Mouse (Mus musculus) brain, embryonic 14.5 days (tissue): ENCODE results near the gene Trappc10. TPM values are rescaled to one million over a fixed set of nuclear protein-coding genes. Genes with fewer than 3 reads are reported as not detected.
A peak's percentile ranks its signal among the peaks of the same experiment; 100 is the strongest.
"Not testable (repeated sequence)": the region's sequence is repeated elsewhere in the genome, so short reads cannot be mapped to it uniquely, and the experiment has no call there.

Experiments used
- DNase-seq: peaks from one replicate; pipeline ENCODE4 v3.0.0-alpha.2; 2011; ENCODE audit warnings: low read depth
- CTCF ChIP-seq: fragments of 200-500 bp; IDR thresholded peaks from 2 replicates; pipeline ENCODE4 v1.5.1; 2012; ENCODE audit warnings: inconsistent platforms, mild to moderate bottlenecking, moderate library complexity, borderline replicate concordance; ENCODE audit not compliant: insufficient read depth, insufficient read length; ENCODE audit errors: extremely low read depth
- POLR2A ChIP-seq: fragments of 200-500 bp; IDR thresholded peaks from 2 replicates; pipeline ENCODE4 v1.6.1; 2012; ENCODE audit warnings: mild to moderate bottlenecking, inconsistent platforms, borderline replicate concordance; ENCODE audit not compliant: poor library complexity, insufficient read depth, insufficient read length, severe bottlenecking; ENCODE audit errors: extremely low read depth
- polyA plus RNA-seq: library from polyadenylated mRNA; depleted of rRNA; stranded (reverse); fragments of >200 nt; gene quantifications from 2 replicates; pipeline ENCODE4 v1.2.3, GENCODE M21; 2012

Trappc10 gene
- polyA plus RNA-seq, 1 experiment: 65.5 TPM

DNA sequence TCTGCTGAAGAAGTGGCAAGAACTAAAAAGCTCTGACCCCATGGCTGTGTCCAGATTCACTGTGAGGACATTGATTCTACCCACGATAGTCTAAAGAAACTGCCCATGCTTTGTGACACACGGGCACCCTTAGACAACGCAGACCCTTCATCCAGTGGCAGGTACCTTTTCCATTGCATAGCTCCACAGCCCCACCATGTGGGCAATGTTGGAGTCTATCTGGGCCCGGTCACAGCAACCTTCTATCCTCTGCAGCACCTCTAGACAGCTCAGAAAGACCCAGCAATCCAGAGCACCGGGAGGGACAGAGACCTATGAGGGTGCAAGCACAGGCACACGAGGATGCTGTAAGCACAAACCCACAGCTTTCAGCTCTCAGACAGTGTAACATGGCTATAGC is 33.1 kb downstream of the Trappc10 start:
- DNase-seq: no peak

DNA sequence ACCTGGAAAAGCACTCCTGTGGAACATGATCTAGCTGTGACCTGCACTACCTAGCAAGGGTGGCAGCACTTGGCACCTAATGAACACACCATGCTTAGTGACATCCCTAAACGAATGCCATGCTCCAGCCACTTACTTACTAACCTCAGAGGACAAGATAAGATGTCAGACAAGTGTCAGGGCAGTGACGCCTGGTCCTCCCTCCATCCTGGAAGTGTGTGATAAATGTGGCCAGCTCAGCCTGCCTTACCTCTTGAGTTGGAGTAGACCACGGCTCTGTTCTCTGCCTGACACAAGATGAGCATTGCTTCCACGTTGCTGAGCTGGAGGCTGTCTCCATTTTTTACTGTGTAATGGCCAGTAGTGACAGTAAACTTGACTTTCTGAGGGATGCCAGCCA is 43.3 kb downstream of the Trappc10 start:
- DNase-seq: no peak
- TF ChIP-seq POLR2A: no peak
- TF ChIP-seq CTCF: no peak

More for the DNA sequence above, 33.1 kb downstream of the Trappc10 start:
- peak; percentile 48; the same call in 1 of the 2 replicates for TF ChIP-seq CTCF
- TF ChIP-seq POLR2A: no peak

DNA sequence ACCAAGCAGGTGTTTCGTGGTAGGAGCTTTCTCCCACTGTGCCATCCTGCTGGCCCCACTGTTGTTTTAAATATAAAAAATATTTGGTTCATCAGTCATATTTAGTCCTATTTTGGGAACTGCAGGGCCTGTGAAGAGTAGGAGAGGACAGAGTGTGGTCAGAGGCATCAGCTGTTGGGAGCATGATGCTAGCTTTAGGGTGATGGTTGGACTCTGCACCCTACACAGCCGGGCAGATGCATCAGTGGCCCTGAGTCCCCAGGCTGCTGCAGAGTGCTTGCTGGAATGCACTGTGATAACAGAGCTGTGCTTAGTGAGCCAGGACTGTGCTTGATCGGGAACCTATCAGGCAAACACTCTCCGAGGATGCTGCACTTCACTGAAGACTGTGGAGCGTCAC is 51.5 kb downstream of the Trappc10 start:
- no peak for DNase-seq
- no peak for TF ChIP-seq POLR2A
- no peak for TF ChIP-seq CTCF

DNA sequence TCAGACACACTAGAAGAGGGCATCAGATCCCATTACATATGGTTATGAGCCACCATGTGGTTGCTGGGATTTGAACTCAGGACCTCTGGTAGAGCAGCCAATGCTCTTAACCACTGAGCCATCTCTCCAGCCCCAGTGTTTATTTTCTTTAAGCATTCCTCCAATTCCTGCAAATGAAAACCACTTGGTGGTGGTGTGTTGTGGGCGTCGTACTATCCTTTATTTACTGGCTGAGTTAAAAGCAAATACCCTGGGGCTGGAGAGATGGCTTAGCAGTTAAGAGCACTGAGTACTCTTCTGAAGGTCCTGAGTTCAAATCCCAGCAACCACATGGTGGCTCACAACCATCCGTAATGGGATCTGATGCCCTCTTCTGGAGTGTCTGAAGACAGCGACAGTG is 58.4 kb downstream of the Trappc10 start:
- not testable (repeated sequence) for DNase-seq

DNA sequence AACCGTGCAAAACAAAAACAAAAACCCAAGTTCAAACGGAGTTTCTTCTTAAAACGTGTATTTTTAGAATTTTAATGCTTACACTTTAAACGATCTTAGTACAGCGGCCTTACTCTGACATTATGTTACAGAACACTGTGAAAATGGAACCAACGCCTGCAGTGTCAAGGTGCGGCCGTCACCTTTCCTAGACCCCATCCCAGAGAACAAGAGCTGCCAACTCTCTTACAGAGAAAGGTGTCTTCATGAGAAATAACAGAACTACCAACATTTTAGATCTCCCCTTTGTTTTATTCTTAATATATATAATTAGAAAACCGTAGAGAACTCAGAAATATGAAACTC is 59.1 kb downstream of the Trappc10 start:
- TF ChIP-seq CTCF (no peak), POLR2A (no peak)
- DNase-seq: no peak

GRCm38 (mm10) chr10:78184531-78185380 is 59.7 kb downstream of the Trappc10 start, which contains the start of gene Pwp2:
TSS of gene Pwp2 (minus strand) at chr10:78185149.
- TF ChIP-seq POLR2A (0 out of 2 replicates have a peak, but pooled peaks have one; percentile 21), CTCF (peak; percentile 5; the same call in 1 of the 2 replicates)
- peak; percentile 98 for DNase-seq

DNA sequence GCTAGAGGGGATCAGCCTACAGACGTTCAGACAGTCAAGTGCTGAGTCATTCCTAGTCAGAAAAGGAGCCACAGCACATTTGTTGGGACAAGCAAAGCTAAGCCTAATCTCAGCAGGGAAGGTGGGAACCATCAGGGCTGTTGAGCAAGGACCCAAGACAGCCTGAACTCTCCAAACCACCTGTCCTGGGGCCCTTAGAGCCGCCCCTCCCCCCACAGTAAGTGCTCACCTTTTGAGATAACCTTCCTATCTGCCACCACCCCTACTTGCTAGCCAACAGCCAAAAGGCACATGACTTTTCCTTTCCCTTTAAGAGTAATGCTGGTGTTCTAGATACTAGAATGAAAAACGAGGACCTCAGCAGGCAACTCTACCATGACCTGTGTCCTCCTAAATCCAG is 60.9 kb downstream of the Trappc10 start:
- no peak for DNase-seq
- TF ChIP-seq CTCF (no peak), POLR2A (no peak)

GRCm38 (mm10) chr10:78182321-78182720 is 62.1 kb downstream of the Trappc10 start:
- TF ChIP-seq CTCF: no peak
- TF ChIP-seq POLR2A: no peak
- no peak for DNase-seq

GRCm38 (mm10) chr10:78174474-78174873 is 70.0 kb downstream of the Trappc10 start:
- DNase-seq: no peak
- TF ChIP-seq CTCF: no peak

- no peak for TF ChIP-seq POLR2A
- TF ChIP-seq CTCF: no peak
- DNase-seq: no peak
These were observed 72.9 kb downstream of the Trappc10 start for GRCm38 (mm10) chr10:78171581-78171980.

DNA sequence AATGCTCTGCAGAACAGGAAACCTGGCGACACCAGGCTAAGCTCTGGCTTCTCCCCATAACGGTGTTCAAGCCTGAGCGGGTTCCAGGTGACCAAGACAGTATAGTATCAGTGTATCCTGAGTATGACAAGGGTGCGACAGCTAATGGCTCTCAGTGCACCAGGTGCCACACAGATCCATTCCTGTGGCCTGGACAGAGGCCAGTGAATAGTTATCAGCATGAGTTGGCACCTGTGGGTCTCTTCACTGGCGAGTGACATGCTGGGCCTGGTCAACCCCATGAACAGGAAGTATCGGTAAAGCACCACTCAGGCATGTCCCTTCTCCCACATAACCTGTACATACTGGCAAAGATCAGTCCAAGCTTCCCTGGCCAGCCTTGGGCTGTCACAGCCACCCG is 73.4 kb downstream of the Trappc10 start:
- DNase-seq: no peak

DNA sequence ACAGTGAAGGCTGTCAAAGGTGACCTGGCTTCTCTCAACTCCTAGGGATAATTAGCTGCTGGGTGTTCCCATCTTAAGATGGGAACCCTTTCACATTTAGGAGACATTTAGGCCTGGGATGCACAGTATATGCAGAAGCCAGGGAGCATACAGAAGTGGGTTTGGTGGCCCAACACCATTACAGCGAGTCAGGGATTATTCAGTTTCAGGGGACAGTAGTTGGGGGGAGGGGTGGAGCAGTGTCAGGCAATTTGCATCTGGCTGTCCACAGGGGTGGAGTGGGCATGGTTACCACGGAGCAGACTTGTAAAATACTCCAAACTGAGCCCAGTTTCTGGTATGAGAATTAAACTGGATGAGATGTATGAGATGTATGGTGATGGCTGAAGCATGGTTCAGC is 74.0 kb downstream of the Trappc10 start:
- TF ChIP-seq CTCF (no peak), POLR2A (no peak)
- DNase-seq: no peak

More for the DNA sequence above, 73.4 kb downstream of the Trappc10 start:
- no peak for TF ChIP-seq POLR2A
- no peak for TF ChIP-seq CTCF
